Mouse (Mus musculus): ENCODE measurements at regions not wholly inside any gene's neighbourhood (a gene's known extent, or its start where the extent isn't known, plus 50 kb on each side); places are given as distances from the start of the nearest gene placed in this dataset.

DNA sequence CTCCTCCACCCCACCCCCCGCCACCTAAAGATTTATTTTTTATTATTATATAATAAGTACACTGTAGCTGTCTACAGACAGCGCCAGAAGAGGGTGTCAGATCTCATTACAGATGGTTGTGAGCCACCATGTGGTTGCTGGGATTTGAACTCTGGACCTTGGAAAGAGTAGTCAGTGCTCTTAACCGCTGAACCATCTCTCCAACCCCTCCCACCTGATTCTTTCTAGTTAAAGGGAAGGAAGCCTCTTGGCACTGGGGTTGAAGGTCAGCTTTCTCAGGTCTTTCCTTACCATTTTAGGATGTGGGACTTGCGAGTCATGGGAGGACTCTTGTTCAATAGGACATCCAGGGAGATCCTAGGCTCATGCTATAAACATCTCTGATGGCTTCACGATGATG, 54.7 kb downstream of the Hes1 start:
- no peak for DNase-seq (ENCODE audit: low spot score in 2 of 2)

GRCm38 (mm10) chr16:30120330-30121265, 56.4 kb downstream of the Hes1 start:
- no peak for DNase-seq (ENCODE audit: low spot score in 2 of 2)

- no peak for DNase-seq (ENCODE audit: low spot score in 2 of 2)
Observed at GRCm38 (mm10) chr16:30121596-30121995, 57.4 kb downstream of the Hes1 start.

- no peak for DNase-seq (ENCODE audit: low spot score in 2 of 2)
Observed at GRCm38 (mm10) chr16:30122211-30123070, 58.3 kb downstream of the Hes1 start.

DNA sequence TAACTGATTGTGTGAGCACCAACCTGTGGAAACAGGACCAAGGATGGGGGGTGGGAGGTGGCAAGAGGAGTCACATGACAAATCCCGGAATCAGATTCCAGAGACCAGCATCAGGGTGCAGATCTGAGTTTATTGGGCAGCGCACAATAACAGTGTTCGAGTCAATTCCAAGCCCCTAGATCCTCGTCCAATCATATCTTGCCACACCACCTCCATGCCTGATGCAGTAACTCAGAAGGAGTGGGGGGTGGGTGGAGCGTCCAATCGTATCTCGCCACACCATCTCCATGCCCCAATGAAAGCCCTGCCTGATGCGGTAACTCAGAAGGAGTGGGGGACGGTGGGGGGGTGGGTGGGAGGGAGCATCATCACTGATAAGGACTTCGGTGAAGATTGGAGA, 62.8 kb downstream of the Hes1 start:
- DNase-seq (ENCODE audit: low spot score in 2 of 2): no peak

DNA sequence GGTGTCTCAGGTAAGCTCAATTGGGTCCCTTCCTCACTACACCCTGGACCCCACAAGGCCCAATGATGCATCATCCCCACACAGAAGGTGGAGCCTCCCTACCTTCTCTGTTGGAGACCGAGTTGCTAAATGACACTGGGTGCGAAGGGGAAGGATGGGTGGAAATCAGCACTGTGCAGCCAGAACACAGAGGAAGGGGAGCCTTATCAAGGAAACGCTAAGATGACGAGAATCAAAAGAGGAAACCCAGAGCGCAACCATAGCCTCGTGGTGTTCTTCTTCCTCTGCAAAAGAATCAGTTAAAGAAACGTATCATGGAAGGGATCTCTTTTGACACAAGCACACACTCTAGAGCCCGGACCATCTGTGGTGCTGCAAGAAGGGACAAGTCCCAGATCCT, 64.6 kb downstream of the Hes1 start:
- no peak for DNase-seq (ENCODE audit: low spot score in 2 of 2)

GRCm38 (mm10) chr16:30129218-30130112, 65.3 kb downstream of the Hes1 start:
- DNase-seq (ENCODE audit: low spot score in 2 of 2): no peak

- DNase-seq (ENCODE audit: low spot score in 2 of 2): no peak
Observed at GRCm38 (mm10) chr16:30130113-30130471, 65.9 kb downstream of the Hes1 start.

DNA sequence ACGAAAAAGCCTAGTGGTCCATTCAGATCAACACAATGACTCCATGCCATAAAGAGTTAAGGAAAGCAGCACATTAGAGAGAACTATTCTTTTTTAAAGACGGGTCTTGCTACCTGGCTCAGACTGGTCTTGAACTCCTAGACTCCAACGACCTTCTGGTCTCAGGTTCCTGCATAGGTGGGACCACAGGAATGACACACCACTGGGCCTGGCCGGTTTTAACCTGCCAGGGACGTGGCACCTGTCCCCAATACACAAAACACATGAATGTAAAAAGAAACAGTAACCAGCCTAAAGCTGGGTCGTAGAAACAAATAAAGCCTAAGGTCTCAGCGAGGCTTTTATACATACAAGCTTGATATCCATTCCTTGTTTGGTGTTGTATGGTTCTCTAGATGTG, 67.9 kb downstream of the Hes1 start:
- DNase-seq (ENCODE audit: low spot score in 2 of 2): no peak

DNA sequence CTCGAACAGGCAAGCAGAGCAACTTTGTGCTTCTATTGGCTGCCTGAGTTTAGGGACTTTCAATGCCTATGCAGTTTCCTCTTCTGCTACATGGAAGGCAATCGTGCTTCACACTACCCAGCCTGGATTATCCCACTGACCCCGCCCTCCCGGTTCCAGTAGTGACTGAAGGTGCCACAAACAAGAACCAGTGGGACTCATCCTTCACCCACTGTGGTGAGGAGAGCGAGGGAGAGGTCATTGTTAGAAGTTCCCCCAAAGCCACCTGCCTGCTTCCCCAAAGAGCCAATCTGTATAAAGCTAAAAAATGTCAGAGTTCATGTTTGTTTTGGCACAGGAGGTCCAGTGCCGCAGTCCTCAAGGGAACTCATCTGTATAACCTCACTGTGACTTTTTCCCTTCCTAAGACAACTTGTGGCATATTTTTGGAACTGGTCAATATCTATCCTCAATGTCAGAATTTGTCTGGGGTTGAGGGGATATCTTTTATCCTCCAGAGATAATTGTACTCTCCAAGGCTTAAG, 70.5 kb downstream of the Hes1 start:
- no peak for DNase-seq (ENCODE audit: low spot score in 2 of 2)

DNA sequence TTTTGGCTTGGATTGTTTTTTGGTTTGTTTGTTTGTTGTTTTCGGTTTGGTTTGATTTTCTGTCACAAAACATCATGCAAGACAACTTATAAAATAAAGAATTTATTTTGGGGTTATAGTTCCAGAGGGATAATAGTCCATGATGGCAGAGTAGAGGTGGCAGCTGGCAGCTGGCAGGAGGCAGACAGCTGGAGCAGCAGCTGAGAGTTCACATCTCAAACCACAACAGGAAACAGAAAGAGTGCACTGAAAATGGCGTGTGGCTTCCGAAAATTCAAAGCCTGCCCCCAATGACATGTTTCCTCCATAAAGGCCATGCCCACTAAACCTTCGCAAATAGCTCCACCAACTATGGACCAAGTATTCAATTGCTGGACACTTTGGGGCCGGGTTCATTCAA, 72.7 kb downstream of the Hes1 start:
- no peak for DNase-seq (ENCODE audit: low spot score in 2 of 2)

- no peak for DNase-seq (ENCODE audit: low spot score in 2 of 2)
Observed at GRCm38 (mm10) chr16:30137812-30138211, 73.6 kb downstream of the Hes1 start.

- no peak for DNase-seq (ENCODE audit: low spot score in 2 of 2)
Observed at GRCm38 (mm10) chr16:30144818-30145464, 80.8 kb downstream of the Hes1 start.

DNA sequence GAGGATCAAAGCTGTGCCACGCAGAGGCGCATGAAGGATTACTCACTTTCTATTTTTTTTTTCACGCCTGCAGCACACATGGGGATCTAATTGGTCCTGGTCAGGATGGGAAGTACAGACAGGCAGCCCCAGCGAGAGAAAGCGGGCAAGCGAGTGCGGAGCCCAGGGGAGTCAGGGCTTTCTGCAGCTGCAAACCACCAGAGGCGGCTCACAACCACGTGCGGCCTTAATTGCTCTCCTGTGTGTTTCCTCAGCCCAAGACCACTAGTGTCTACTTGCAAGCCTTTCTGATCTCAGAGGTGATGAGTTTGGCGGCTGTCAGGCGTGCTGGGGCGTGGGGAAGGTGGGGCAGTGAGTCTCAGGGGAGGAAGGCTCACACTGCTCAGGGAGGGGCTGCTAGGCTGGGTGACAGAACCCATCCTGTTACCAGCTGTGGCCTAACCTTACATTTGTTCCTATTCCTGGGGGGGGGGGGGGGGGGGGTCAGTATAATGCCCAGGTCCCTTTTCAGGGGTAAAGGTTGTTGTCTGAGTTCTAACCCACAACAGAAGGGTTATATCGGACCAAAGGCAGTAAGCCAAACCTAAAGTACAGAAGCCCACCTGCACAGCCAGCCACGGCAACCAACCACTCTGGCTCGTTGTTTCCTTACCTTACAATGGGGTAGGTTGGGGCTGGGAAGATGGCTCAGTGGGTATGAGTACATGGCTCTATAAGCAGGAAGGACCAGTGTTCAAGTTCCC, 81.5 kb downstream of the Hes1 start:
- DNase-seq (ENCODE audit: low spot score in 2 of 2): no peak

- DNase-seq (ENCODE audit: low spot score in 2 of 2): no peak
Observed at GRCm38 (mm10) chr16:30146208-30146525, 82.0 kb downstream of the Hes1 start.

DNA sequence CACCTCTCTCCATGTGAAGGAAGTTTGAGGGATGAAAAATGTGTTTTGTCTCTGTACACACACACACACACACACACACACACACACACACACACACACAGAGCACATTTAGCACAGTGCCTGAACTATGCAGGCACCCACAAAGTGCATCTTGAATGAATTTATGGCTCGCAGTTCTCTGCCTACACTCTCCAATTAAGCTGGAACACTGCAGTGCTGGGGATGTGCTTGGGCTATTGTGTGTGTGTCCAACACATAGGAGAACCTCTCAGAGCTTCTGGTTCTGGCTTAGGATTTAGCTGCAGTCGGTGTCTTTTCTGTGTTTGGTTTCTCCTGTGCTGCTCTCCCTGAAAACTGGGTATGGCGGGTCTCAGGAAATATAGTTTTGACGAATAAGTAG, 83.1 kb downstream of the Hes1 start:
- DNase-seq (ENCODE audit: low spot score in 2 of 2): no peak

DNA sequence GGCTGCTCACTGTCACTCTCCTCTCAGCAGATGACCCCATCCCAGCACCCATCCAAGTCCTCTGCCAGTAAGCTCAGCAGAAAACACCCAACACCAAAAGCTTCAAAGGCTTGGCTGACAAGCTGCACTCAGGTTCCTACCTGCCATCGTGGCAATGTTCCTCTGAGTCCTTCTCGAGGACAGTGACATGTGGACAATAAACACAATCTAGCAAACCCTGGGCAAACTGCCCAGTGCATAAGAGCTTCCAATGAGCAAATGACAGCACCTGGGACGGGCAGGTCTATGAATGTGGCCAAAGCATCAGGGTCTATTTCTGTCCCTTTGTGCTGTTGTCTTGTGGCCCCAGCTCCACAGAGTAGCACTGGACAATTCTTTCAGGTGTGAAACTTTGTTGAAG, 86.9 kb downstream of the Hes1 start:
- no peak for DNase-seq (ENCODE audit: low spot score in 2 of 2)

- DNase-seq (ENCODE audit: low spot score in 2 of 2): no peak
Observed at GRCm38 (mm10) chr16:30155070-30155469, 90.9 kb downstream of the Hes1 start.

GRCm38 (mm10) chr16:30155486-30156246, 91.5 kb downstream of the Hes1 start:
- DNase-seq (ENCODE audit: low spot score in 2 of 2): no peak
